Mouse (Mus musculus) CH12.LX (cell line): ENCODE data around the gene Hkdc1. TPM values are rescaled to one million over a fixed set of nuclear protein-coding genes. Genes with fewer than 3 reads are reported as not detected.

Source experiments
- DNase-seq: peaks from one replicate; pipeline ENCODE4 v3.0.0-alpha.2; 2013; ENCODE audit errors: extremely low read depth
- H3K27ac ChIP-seq: 2 replicates; pipeline ENCODE4 v1.5.1; 2012; ENCODE audit warnings: low read depth, mild to moderate bottlenecking, control low read depth, moderate library complexity; ENCODE audit not compliant: insufficient read depth
- H3K27me3 ChIP-seq: replicated peaks from 2 replicates; pipeline ENCODE3; 2012; ENCODE audit warnings: inconsistent platforms
- H3K36me3 ChIP-seq, 2 experiments: replicated peaks in 1 of 2; 2 replicates each; pipeline versions ENCODE3 to v1.6.1; 2012; ENCODE audit warnings: inconsistent platforms in 1 of 2, low read length in 1 of 2, mild to moderate bottlenecking in 1 of 2, mixed read lengths in 1 of 2, moderate library complexity in 1 of 2; ENCODE audit not compliant: control insufficient read depth in 1 of 2, insufficient read depth in 1 of 2
- H3K4me1 ChIP-seq, 2 experiments: 2 replicates each; pipeline ENCODE4 v1.6.1; 2012; ENCODE audit warnings: inconsistent platforms in 1 of 2, moderate library complexity in 1 of 2; ENCODE audit not compliant: insufficient read depth in 2 of 2, control insufficient read depth in 1 of 2
- H3K4me2 ChIP-seq: 2 replicates; pipeline ENCODE4 v1.6.1; 2012; ENCODE audit warnings: low read depth, mild to moderate bottlenecking, control low read depth; ENCODE audit not compliant: poor library complexity, insufficient read depth, severe bottlenecking
- H3K4me3 ChIP-seq, 3 experiments: fragments of 150-350 bp in 1 of 3; sonication (generic) in 1 of 3; replicated peaks in 1 of 3; 2 replicates each; pipeline versions ENCODE3 to v1.5.1; 2011 to 2012; ENCODE audit warnings: low read depth in 2 of 3, low read length in 2 of 3, mild to moderate bottlenecking in 2 of 3, moderate library complexity in 2 of 3, control low read depth in 1 of 3, improper control_type of control experiment in 1 of 3, inconsistent platforms in 1 of 3, mixed read lengths in 1 of 3; ENCODE audit not compliant: poor library complexity in 1 of 3
- H3K79me2 ChIP-seq: replicated peaks from 2 replicates; pipeline ENCODE4 v1.6.1; 2012; ENCODE audit warnings: mild to moderate bottlenecking, moderate library complexity; ENCODE audit not compliant: control insufficient read depth, poor library complexity, insufficient read depth, severe bottlenecking; ENCODE audit errors: extremely low read depth
- H3K9ac ChIP-seq: 2 replicates; pipeline ENCODE4 v1.6.1; 2012; ENCODE audit warnings: low read depth, mild to moderate bottlenecking, control low read depth, moderate library complexity; ENCODE audit not compliant: insufficient read depth
- H3K9me3 ChIP-seq: replicated peaks from 2 replicates; pipeline ENCODE3; 2012; ENCODE audit warnings: low read length, inconsistent platforms, mixed read lengths
- BHLHE40 ChIP-seq: IDR thresholded peaks from 2 replicates; pipeline ENCODE4 v1.6.1; 2011; ENCODE audit warnings: mild to moderate bottlenecking, low read depth, low read length, improper control_type of control experiment
- CTCF ChIP-seq, 2 experiments: IDR thresholded peaks in 1 of 2; conservative IDR thresholded peaks in 1 of 2; 2 replicates each; pipeline ENCODE4 v1.5.1; 2011 to 2012; ENCODE audit warnings: low read depth in 2 of 2, low read length in 2 of 2, improper control_type of control experiment in 1 of 2, inconsistent platforms in 1 of 2, mild to moderate bottlenecking in 1 of 2, moderate library complexity in 1 of 2
- E2F4 ChIP-seq: IDR thresholded peaks from 2 replicates; pipeline ENCODE4 v1.6.1; 2011; ENCODE audit warnings: low read depth, low read length, improper control_type of control experiment; ENCODE audit not compliant: insufficient replicate concordance
- ELF1 ChIP-seq: IDR thresholded peaks from 2 replicates; pipeline ENCODE4 v1.6.1; 2014; ENCODE audit warnings: low read depth, mild to moderate bottlenecking, inconsistent platforms, low read length, improper control_type of control experiment
- EP300 ChIP-seq: IDR thresholded peaks from 2 replicates; pipeline ENCODE4 v1.6.1; 2011; ENCODE audit warnings: low read length, improper control_type of control experiment
- ETS1 ChIP-seq: conservative IDR thresholded peaks from 2 replicates; pipeline ENCODE4 v1.6.1; 2012; ENCODE audit warnings: low read depth, mild to moderate bottlenecking, inconsistent platforms, low read length, improper control_type of control experiment, moderate library complexity
- GABPA ChIP-seq: IDR thresholded peaks from 2 replicates; pipeline ENCODE4 v1.6.1; 2012; ENCODE audit warnings: low read depth, low read length, improper control_type of control experiment, inconsistent platforms; ENCODE audit not compliant: insufficient replicate concordance
- HCFC1 ChIP-seq: IDR thresholded peaks from 2 replicates; pipeline ENCODE4 v1.6.1; 2012; ENCODE audit warnings: low read depth, mild to moderate bottlenecking, inconsistent platforms, low read length, improper control_type of control experiment
- IRF4 ChIP-seq: IDR thresholded peaks from 2 replicates; pipeline ENCODE4 v1.6.1; 2014; ENCODE audit warnings: low read depth, mild to moderate bottlenecking, inconsistent platforms, low read length, improper control_type of control experiment
- KAT2A ChIP-seq: IDR thresholded peaks from 2 replicates; pipeline ENCODE4 v1.6.1; 2012; ENCODE audit warnings: low read length, improper control_type of control experiment, inconsistent platforms; ENCODE audit not compliant: insufficient replicate concordance
- MAFK ChIP-seq: IDR thresholded peaks from 2 replicates; pipeline ENCODE4 v1.6.1; 2011; ENCODE audit warnings: low read length, improper control_type of control experiment; ENCODE audit not compliant: insufficient replicate concordance
- MAX ChIP-seq: IDR thresholded peaks from 2 replicates; pipeline ENCODE4 v1.6.1; 2011; ENCODE audit warnings: low read length, improper control_type of control experiment
- MEF2A ChIP-seq: IDR thresholded peaks from 2 replicates; pipeline ENCODE4 v1.6.1; 2014; ENCODE audit warnings: low read depth, mild to moderate bottlenecking, inconsistent platforms, low read length, improper control_type of control experiment, borderline replicate concordance
- MXI1 ChIP-seq: IDR thresholded peaks from 2 replicates; pipeline ENCODE4 v1.6.1; 2011; ENCODE audit warnings: mild to moderate bottlenecking, low read depth, low read length, improper control_type of control experiment
- MYC ChIP-seq: IDR thresholded peaks from 2 replicates; pipeline ENCODE4 v1.6.1; 2011; ENCODE audit warnings: low read depth, mild to moderate bottlenecking, improper control_type of control experiment, low read length
- NELFE ChIP-seq: IDR thresholded peaks from 2 replicates; pipeline ENCODE4 v1.6.1; 2011; ENCODE audit warnings: low read depth, low read length, improper control_type of control experiment
- NRF1 ChIP-seq: IDR thresholded peaks from 2 replicates; pipeline ENCODE4 v1.6.1; 2014; ENCODE audit warnings: low read depth, mild to moderate bottlenecking, inconsistent platforms, low read length, improper control_type of control experiment, moderate library complexity
- POLR2A ChIP-seq: IDR thresholded peaks from 2 replicates; pipeline ENCODE4 v1.6.1; 2011; ENCODE audit warnings: low read depth, mild to moderate bottlenecking, improper control_type of control experiment, low read length
- POLR2AphosphoS2 ChIP-seq: IDR thresholded peaks from 2 replicates; pipeline ENCODE4 v1.6.1; 2011; ENCODE audit warnings: low read depth, low read length, improper control_type of control experiment
- RAD21 ChIP-seq: IDR thresholded peaks from 2 replicates; pipeline ENCODE4 v1.6.1; 2011; ENCODE audit warnings: low read depth, mild to moderate bottlenecking, low read length, improper control_type of control experiment, moderate library complexity
- RCOR1 ChIP-seq: conservative IDR thresholded peaks from 2 replicates; pipeline ENCODE4 v1.6.1; 2012; ENCODE audit warnings: low read depth, mild to moderate bottlenecking, inconsistent platforms, low read length, improper control_type of control experiment
- SIN3A ChIP-seq: IDR thresholded peaks from 2 replicates; pipeline ENCODE4 v1.6.1; 2012; ENCODE audit warnings: low read length, improper control_type of control experiment, inconsistent platforms
- SMC3 ChIP-seq: IDR thresholded peaks from 2 replicates; pipeline ENCODE4 v1.6.1; 2011; ENCODE audit warnings: low read depth, low read length, improper control_type of control experiment
- TBP ChIP-seq: conservative IDR thresholded peaks from 2 replicates; pipeline ENCODE4 v1.6.1; 2011; ENCODE audit warnings: low read depth, low read length, improper control_type of control experiment
- UBTF ChIP-seq: IDR thresholded peaks from 2 replicates; pipeline ENCODE4 v1.6.1; 2012; ENCODE audit warnings: low read depth, mild to moderate bottlenecking, inconsistent platforms, low read length, improper control_type of control experiment, moderate library complexity
- USF1 ChIP-seq: IDR thresholded peaks from 2 replicates; pipeline ENCODE4 v1.6.1; 2014; ENCODE audit warnings: low read depth, mild to moderate bottlenecking, inconsistent platforms, low read length, improper control_type of control experiment
- USF2 ChIP-seq: conservative IDR thresholded peaks from 2 replicates; pipeline ENCODE4 v1.6.1; 2011; ENCODE audit warnings: low read depth, low read length, improper control_type of control experiment
- ZC3H11A ChIP-seq: IDR thresholded peaks from 2 replicates; pipeline ENCODE4 v1.6.1; 2012; ENCODE audit warnings: low read depth, mild to moderate bottlenecking, inconsistent platforms, low read length, improper control_type of control experiment
- ZMIZ1 ChIP-seq: IDR thresholded peaks from 2 replicates; pipeline ENCODE4 v1.6.1; 2012; ENCODE audit warnings: low read depth, mild to moderate bottlenecking, inconsistent platforms, low read length, improper control_type of control experiment
- dilution Hi-C: fragments of 300-500 bp; cut with MboI; formaldehyde crosslinking; loops from 2 replicates; pipeline ENCODE4 v1.14.3; 2020; ENCODE audit warnings: low sequenced_read_pairs; ENCODE audit not compliant: extremely low pct_unique_long_range_greater_than_20kb, extremely low pct_ligation_motif_present
- in situ Hi-C: fragments of 300-500 bp; cut with MboI; formaldehyde crosslinking; loops from 3 replicates; pipeline ENCODE4 v1.14.3; 2019; ENCODE audit warnings: low sequenced_read_pairs, low pct_ligation_motif_present, low pct_unique_long_range_greater_than_20kb, mixed read lengths
- polyA plus RNA-seq: library from polyadenylated mRNA; unstranded; fragments of >175 nt; gene quantifications from 2 replicates; pipeline ENCODE4 v1.2.1, GENCODE M21; 2012; ENCODE audit warnings: low read depth; ENCODE audit not compliant: insufficient read length
- total RNA-seq, 2 experiments: library from RNA; depleted of rRNA; stranded (reverse); fragments of 300-350 nt in 1 of 2; fragments of >200 nt in 1 of 2; gene quantifications; 2 replicates each; pipeline ENCODE4 v1.2.3; 2012 to 2014

Gene Hkdc1
- total and polyA plus RNA-seq, 3 experiments = not detected

DNA sequence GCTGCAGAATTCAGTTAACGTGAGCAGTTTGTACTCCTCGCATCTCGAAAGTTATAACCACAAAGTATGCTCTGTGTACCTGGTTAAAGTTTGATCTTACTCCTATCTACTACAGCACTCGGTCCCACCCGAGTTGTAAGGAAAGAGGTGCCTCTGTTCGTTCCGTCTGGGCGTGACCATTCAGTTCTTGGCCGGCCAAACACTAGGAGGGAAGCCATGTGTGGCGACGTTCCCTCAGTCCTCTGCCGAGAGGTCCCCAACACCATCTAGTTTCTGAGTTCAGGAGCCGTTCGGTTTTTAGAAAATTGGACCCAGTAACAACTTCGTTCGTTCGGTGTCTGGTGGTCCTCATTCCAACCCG, 28.0 kb upstream of the Hkdc1 start:
- Histone ChIP-seq H3K9ac (peak overlapping the region; percentile 86), H3K79me2 (peaks cover 19% of the 10 kb centered on the region)
- no peak; the same call in 1 of the 2 replicates for TF ChIP-seq MXI1
- no peak; the same call in 1 of the 2 replicates for TF ChIP-seq MYC
- no peak; the same call in 1 of the 2 replicates for TF ChIP-seq NELFE
- no peak for TF ChIP-seq MAFK
- TF ChIP-seq POLR2AphosphoS2 = no peak
- TF ChIP-seq, all 38 proteins: peak for 0
- H3K27me3 ChIP-seq = no peaks in the 10 kb centered on the region
- peaks cover 5 to 26% of the 10 kb centered on the region in 2 experiments for H3K4me1 ChIP-seq
- peak overlapping the region; percentile 34 for H3K27ac ChIP-seq
- H3K4me3 ChIP-seq = peak overlapping the region; percentile 94 to 100 (median 94)
- H3K4me2 ChIP-seq = peak overlapping the region; percentile 82
- no peak for DNase-seq
- in situ Hi-C loops (no loop called here), dilution Hi-C loops (no loop called here)
- H3K36me3 ChIP-seq = peaks cover 18 to 31% of the 10 kb centered on the region in 2 experiments
- H3K9me3 ChIP-seq = no peaks in the 10 kb centered on the region

DNA sequence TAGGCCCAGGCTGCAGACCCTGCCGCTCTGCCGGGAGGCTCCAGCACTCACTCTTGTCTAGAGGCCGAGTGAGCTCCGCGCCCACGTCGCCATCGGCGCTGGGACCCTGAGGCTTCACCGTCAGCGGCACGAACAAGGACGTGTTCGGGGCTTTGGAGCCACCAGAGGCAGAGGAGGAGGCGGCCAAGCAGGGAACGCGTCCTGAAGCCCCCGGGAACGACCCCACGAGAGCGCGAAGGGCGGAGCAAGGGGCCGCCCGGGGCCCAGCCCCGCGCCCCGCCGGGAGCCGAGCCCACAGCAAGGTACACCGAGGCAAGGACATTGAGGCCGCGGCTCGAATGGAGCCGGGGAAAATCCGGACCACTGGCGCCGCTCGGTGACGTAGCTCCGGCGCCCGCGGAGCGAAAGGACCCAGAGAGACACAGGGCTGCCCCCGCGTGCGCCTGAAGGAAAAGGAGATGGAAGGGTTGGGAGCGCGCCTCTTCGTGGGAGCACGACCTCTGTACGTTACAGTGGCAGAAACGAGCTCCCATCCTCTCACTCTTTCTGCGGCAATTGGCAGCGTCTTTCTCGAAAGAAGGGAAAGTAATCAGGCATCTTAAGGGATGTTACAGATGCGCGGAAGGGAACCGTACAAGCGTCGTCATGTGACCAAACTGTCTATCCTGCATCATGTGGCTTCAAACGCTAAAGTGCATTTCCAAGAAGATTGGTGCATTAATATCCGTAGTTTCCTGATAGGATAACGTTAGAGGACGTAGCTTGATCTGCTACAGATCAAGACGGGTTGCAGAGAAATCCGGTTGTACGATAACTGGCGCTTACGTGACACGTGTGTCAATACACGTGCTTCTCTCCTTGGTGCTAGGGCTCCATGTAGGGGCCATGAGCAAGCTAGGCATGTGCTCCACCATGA, 27.3 kb upstream of the Hkdc1 start, which contains the start of the genes 4930507D05Rik and Supv3l1:
TSS of gene 4930507D05Rik (plus strand) at position 126 of the 916 bp plus-strand sequence.
TSS of gene Supv3l1 (minus strand) at position 375 of the 916 bp plus-strand sequence.
- Histone ChIP-seq H3K9ac (peak within 1 kb of the TSS; percentile 86), H3K4me3 (peak within 1 kb of the TSS; percentile 94 to 100 (median 94)), H3K36me3 (peaks cover 21 to 35% of the 10 kb centered on the region in 2 experiments), H3K4me1 (peaks cover 5 to 26% of the 10 kb centered on the region in 2 experiments), H3K4me2 (peak within 1 kb of the TSS; percentile 85), H3K27me3 (no peaks in the 10 kb centered on the region), H3K27ac (peak within 1 kb of the TSS; percentile 34), H3K9me3 (no peaks in the 10 kb centered on the region), H3K79me2 (peaks cover 19% of the 10 kb centered on the region)
- DNase-seq = peak; percentile 90
- TF ChIP-seq MYC (peak; percentile 100), RAD21 (no peak), RCOR1 (no peak), GABPA (peak; percentile 36; the same call in 1 of the 2 replicates), ZC3H11A (no peak), IRF4 (peak; percentile 49; the same call in 1 of the 2 replicates), ELF1 (peak; percentile 71), ETS1 (peak; percentile 33; the same call in 1 of the 2 replicates), E2F4 (no peak), MEF2A (peak; percentile 58), UBTF (no peak), BHLHE40 (peak; percentile 91), ZMIZ1 (peak; percentile 20; the same call in 1 of the 2 replicates), NRF1 (peak; percentile 35), USF2 (peak; percentile 95), USF1 (peak; percentile 92), EP300 (no peak), POLR2A (peak; percentile 74), KAT2A (peak; percentile 87; the same call in 1 of the 2 replicates), MXI1 (peak; percentile 99), TBP (peak; percentile 78), CTCF (conservative IDR thresholded peaks at IDR 0.05 in 1 of 2, IDR thresholded peaks at IDR 0.05 in 1 of 2; ENCODE audit: low read depth in 2 of 2, low read length in 2 of 2) (0 out of 4 replicates have a peak, but pooled peaks of 1 of the 2 experiments have one; percentile 23), MAX (peak; percentile 100), NELFE (peak; percentile 74), HCFC1 (peak; percentile 91), SMC3 (no peak), SIN3A (peak; percentile 93)
- in situ Hi-C loops = no loop called here
- dilution Hi-C loops = no loop called here
